Mouse (Mus musculus) midbrain, embryonic 12.5 days (tissue): Measurements from ENCODE around the gene Slco2b1. TPM values are rescaled to one million over a fixed set of nuclear protein-coding genes. Genes with fewer than 3 reads are reported as not detected.

Source experiments
- ATAC-seq: fragments of 200-750 bp; cut with Nextera tagmentation; 2 replicates; pipeline ENCODE4 v1.8.0; 2017; ENCODE audit warnings: low read depth, moderate TSS enrichment, moderate library complexity; ENCODE audit not compliant: low FRiP score
- H3K27ac ChIP-seq: fragments of 300-500 bp; sonication (generic); replicated peaks from 2 replicates; pipeline ENCODE4 v1.5.1; 2016; ENCODE audit warnings: mild to moderate bottlenecking
- H3K27me3 ChIP-seq: fragments of 300-500 bp; sonication (generic); 2 replicates; pipeline ENCODE4 v1.6.1; 2016; ENCODE audit warnings: mild to moderate bottlenecking
- H3K36me3 ChIP-seq: fragments of 300-500 bp; sonication (generic); 2 replicates; pipeline ENCODE4 v1.6.1; 2016
- H3K4me1 ChIP-seq: fragments of 300-500 bp; sonication (generic); 2 replicates; pipeline ENCODE4 v1.6.1; 2016
- H3K4me2 ChIP-seq: fragments of 300-500 bp; sonication (generic); replicated peaks from 2 replicates; pipeline ENCODE4 v1.6.1; 2016; ENCODE audit warnings: mild to moderate bottlenecking, moderate library complexity
- H3K4me3 ChIP-seq: fragments of 300-500 bp; sonication (generic); 2 replicates; pipeline ENCODE4 v1.5.1; 2016; ENCODE audit warnings: mild to moderate bottlenecking
- H3K9ac ChIP-seq: fragments of 300-500 bp; sonication (generic); replicated peaks from 2 replicates; pipeline ENCODE4 v1.6.1; 2016; ENCODE audit warnings: mild to moderate bottlenecking, moderate library complexity
- H3K9me3 ChIP-seq: fragments of 300-500 bp; sonication (generic); 2 replicates; pipeline ENCODE4 v1.6.1; 2016; ENCODE audit warnings: mild to moderate bottlenecking
- WGBS: fragments of 180-500 bp; shearing (Covaris S2); methylation state at CpG from one replicate; pipeline ENCODE4 v1.1.7; 2016; 5-methylcytosine and 5-hydroxymethylcytosine counted together
- polyA plus RNA-seq: library from polyadenylated mRNA; unstranded; fragments of >200 nt; fragmentation: Nextera tagmentation; extraction: Ambion mirVana; gene quantifications from 2 replicates; pipeline ENCODE4 v1.2.1, GENCODE M21; 2016

Slco2b1 gene
- polyA plus RNA-seq, 1 experiment from 2014 or later, result 3.7 TPM

DNA sequence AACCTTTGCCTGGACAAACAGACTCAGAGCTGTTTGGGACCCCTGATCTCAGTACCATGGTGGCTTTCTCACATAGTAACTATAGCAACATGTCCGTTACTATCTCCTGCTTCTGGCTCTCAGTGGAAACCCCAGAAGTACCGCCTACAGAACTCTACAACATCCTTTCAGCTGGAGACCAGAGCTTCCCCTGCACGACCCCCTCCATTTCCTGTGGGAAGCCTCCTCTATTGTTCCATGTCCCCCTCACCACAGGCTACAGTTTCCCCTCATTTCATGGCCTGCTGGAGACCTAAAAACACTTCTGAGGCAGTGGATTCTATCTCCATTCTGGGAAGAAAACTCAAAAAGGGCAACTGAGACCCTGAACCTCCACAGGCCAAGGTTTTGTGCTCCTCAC is 18.7 kb downstream of the Slco2b1 start:
- Histone ChIP-seq H3K27me3 (no peaks in the 10 kb centered on the region), H3K36me3 (no peaks in the 10 kb centered on the region), H3K9me3 (no peaks in the 10 kb centered on the region), H3K4me2 (no peak overlapping the region), H3K4me3 (no peak overlapping the region), H3K4me1 (no peaks in the 10 kb centered on the region), H3K27ac (no peak overlapping the region), H3K9ac (no peak overlapping the region)
- no peak for ATAC-seq
- WGBS, result 43% methylated on average over 3 of the region's 3 CpGs

DNA sequence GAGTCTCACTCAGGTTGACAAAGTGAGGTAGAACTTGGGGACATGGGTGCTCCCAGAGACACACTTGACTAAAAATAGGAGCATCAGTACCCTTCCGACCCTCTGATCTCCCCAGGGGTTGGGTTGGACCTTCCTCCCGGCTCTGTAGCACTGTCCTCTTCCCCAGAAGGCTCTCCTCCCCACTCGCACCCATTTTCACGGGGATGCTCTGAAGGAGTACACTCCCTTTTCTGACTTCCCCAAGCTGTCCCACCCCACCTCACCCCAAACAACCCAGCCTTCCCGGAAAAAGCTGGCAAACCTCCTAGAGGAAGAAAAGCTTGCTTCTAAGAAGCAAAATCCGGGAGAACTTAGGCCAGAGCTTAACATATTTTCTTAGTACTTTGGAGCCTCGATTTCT is 20.3 kb downstream of the Slco2b1 start:
- 83% methylated on average over 7 of the region's 7 CpGs for WGBS
- no peak overlapping the region for H3K9ac ChIP-seq

DNA sequence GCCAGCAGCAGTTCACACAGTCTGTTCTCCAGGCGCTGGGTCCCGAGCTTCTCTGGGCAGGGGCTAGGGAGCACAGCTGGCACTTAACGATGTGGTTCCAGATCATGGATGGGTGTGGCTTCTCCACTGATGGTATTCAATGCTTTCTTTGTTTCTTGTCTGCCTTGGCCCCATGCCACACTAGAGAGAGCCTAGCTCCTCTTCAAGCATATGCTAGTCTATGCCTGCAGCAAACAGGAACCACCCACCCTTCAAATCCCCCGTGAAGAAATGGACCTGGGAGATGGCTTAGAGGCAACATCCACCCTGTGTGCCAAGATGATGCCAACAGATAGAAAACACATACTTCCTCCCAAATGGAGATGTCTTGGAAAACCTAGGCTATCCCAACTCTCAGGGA is 27.1 kb downstream of the Slco2b1 start:
- Histone ChIP-seq H3K4me3 (no peak overlapping the region), H3K4me1 (no peaks in the 10 kb centered on the region), H3K4me2 (no peak overlapping the region), H3K27ac (no peak overlapping the region), H3K27me3 (no peaks in the 10 kb centered on the region), H3K9me3 (no peaks in the 10 kb centered on the region), H3K9ac (no peak overlapping the region), H3K36me3 (no peaks in the 10 kb centered on the region)
- WGBS, result 75% methylated on average over 4 of the region's 4 CpGs
- no peak for ATAC-seq

More for the DNA sequence above, 20.3 kb downstream of the Slco2b1 start:
- Histone ChIP-seq H3K36me3 (no peaks in the 10 kb centered on the region), H3K9me3 (no peaks in the 10 kb centered on the region), H3K27ac (no peak overlapping the region), H3K4me2 (no peak overlapping the region), H3K27me3 (no peaks in the 10 kb centered on the region), H3K4me3 (no peak overlapping the region), H3K4me1 (no peaks in the 10 kb centered on the region)
- ATAC-seq, result no peak

DNA sequence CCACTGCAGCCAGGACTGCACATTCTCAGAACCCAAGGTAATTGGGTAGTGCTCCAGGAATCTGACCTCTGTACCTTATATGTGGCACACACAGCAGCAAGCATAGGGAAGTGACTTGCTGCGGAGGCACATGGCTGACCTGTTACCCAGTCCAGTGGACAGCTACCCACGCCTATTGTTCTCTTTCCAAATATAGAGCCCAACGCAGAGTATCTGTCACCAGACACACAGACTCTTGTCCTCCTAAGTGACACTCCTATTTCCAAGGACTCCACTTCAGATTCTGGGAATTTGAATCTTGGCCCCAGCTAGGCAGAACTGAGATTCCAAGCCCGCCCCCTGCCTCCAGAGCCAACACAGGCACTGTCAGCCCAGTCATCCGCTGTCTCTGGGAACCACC is 30.4 kb downstream of the Slco2b1 start:
- no peak overlapping the region for H3K9ac ChIP-seq
- no peaks in the 10 kb centered on the region for H3K4me1 ChIP-seq
- no peaks in the 10 kb centered on the region for H3K27me3 ChIP-seq
- no peak overlapping the region for H3K27ac ChIP-seq
- WGBS, result 81% methylated on average over 5 of the region's 5 CpGs
- H3K9me3 ChIP-seq, result no peaks in the 10 kb centered on the region
- H3K4me3 ChIP-seq, result no peak overlapping the region
- no peak for ATAC-seq
- no peaks in the 10 kb centered on the region for H3K36me3 ChIP-seq
- no peak overlapping the region for H3K4me2 ChIP-seq

DNA sequence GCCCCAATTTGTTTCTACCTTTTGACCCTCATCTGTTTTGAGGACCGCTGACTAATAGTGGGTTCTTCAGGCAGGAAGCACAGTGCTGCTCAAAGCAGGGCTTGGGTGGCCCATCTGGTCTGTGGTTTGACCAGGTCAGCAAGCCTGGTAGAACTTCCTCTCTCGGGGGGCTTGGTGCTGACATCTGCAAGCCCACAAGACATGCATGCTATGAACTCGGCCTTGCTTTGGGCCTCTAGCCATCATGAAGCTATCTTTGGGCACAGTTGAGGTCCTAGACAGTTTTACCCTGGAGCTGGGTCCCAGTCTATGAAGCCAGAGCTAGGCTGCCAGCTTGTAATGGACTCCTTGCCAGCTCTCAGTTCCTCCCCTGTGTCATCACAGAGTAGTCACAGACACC is 36.2 kb downstream of the Slco2b1 start:
- no peaks in the 10 kb centered on the region for H3K4me1 ChIP-seq
- no peaks in the 10 kb centered on the region for H3K27me3 ChIP-seq
- no peak overlapping the region for H3K4me2 ChIP-seq
- H3K4me3 ChIP-seq, result no peak overlapping the region
- H3K9ac ChIP-seq, result no peak overlapping the region
- WGBS, result 80% methylated on average over 3 of the region's 3 CpGs
- no peaks in the 10 kb centered on the region for H3K36me3 ChIP-seq
- no peak overlapping the region for H3K27ac ChIP-seq
- no peak for ATAC-seq
- no peaks in the 10 kb centered on the region for H3K9me3 ChIP-seq

DNA sequence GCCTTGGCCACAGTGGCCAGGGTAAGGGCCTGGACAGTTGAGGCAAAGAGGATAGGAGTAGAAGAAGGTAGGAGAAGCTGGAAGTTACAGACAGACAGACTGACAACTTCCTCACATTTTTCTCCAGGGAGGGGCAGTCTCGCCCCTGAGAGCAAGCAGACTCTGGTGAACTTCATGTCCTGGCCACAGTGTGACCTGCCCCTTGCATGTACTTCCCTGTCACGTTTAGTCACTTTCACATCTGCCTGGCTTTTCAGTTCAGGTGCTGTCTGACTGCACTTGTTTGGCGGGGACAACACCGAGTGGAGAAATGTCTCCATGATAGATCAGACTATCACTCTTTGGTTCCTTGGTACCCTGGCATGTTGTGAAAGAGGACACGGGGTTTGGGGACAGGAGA is 36.9 kb downstream of the Slco2b1 start:
- Histone ChIP-seq H3K9me3 (no peaks in the 10 kb centered on the region), H3K9ac (no peak overlapping the region), H3K4me1 (no peaks in the 10 kb centered on the region), H3K4me3 (no peak overlapping the region), H3K27me3 (no peaks in the 10 kb centered on the region), H3K4me2 (no peak overlapping the region), H3K27ac (no peak overlapping the region), H3K36me3 (no peaks in the 10 kb centered on the region)
- ATAC-seq, result no peak
- 78% methylated on average over 5 of the region's 5 CpGs for WGBS

DNA sequence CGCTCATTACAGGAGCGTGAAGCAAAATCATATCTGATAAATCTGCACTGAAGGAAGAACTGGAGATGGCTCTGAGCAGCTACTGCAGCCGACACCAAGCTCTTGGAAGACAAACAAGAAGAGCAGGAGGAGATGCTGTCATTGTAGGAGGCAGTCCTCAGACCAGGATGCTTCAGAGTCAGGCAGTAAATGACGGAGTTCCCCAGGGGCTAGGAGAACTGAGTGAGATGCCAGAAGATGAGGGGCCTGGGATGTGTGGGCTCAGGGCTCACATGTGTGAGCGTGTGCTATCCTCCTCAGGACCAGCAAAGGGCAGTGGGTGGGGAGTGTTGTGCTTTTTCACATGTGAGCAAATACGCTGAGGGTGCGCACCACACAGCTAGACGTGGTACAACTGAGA is 38.0 kb downstream of the Slco2b1 start:
- H3K4me1 ChIP-seq, result no peaks in the 10 kb centered on the region

DNA sequence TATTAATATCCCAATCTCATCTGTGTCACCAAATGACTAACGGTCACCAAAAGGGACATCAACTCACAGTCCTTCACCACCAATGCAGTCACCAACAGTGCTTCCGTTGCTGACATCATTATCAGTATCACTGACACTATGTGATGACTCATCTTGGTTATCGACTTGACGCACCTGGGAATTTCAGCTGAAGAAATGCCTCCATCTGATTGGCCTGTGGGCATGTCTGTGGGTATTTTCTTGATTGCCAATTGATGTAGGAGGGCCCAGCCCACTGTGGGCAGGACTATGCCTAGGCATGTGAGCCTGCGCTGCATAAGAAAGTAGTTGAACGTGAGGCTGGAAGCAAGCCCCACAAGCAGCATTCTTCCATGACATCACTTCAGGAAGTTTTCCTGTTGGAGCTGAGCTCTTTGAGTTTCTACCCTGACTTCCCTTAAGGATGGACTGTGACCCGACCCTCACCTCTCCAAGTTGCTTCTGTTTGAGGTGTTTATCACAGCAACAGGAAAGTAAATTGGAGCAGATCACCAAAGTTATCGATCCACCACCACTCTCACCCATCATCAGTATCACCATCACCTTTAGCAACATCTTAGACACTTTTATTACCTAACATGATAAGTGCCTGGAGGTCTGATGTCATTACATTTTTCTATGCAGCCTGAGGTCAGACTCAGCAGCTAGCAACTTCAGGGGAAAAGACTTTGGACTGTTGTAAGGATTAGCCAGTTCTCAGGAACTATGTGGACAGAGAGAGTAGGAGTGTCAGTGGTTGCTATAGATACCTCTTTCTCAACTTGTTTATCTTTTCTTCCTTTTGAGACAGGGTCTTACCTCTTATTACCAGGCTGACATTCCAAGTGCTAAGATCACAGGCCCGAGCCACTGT is 39.4 kb downstream of the Slco2b1 start:
- Histone ChIP-seq H3K4me2 (no peak overlapping the region), H3K9ac (no peak overlapping the region), H3K36me3 (no peaks in the 10 kb centered on the region), H3K27ac (no peak overlapping the region), H3K4me1 (no peaks in the 10 kb centered on the region), H3K4me3 (no peak overlapping the region), H3K27me3 (no peaks in the 10 kb centered on the region), H3K9me3 (no peaks in the 10 kb centered on the region)
- ATAC-seq, result no peak
- 90% methylated on average over 9 of the region's 9 CpGs for WGBS

More for the DNA sequence above, 38.0 kb downstream of the Slco2b1 start:
- 80% methylated on average over 8 of the region's 8 CpGs for WGBS
- no peak overlapping the region for H3K9ac ChIP-seq
- H3K27me3 ChIP-seq, result no peaks in the 10 kb centered on the region
- H3K36me3 ChIP-seq, result no peaks in the 10 kb centered on the region
- ATAC-seq, result no peak
- no peaks in the 10 kb centered on the region for H3K9me3 ChIP-seq
- H3K4me2 ChIP-seq, result no peak overlapping the region
- H3K4me3 ChIP-seq, result no peak overlapping the region
- H3K27ac ChIP-seq, result no peak overlapping the region

DNA sequence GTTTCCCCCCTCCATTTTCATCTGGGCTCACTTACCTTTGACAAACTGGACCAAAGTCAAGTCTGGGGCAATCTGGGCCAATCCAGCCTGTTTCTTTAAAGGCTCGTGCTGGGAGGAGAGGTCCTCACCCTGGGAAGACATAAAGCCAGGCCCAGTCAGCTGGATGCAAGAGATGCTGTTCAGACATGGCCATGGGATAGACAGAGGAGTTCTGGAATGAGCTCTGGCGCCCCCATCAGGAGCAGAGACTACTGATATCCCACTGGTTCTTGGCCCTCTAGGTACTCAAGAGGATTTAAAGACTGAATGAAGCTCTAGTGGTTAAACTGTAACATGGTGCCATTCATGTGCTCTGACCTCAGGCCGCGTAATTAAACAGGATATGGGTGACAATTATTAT is 40.2 kb downstream of the Slco2b1 start:
- no peak for ATAC-seq
- Histone ChIP-seq H3K27ac (no peak overlapping the region), H3K36me3 (no peaks in the 10 kb centered on the region), H3K4me3 (no peak overlapping the region), H3K4me1 (no peaks in the 10 kb centered on the region), H3K4me2 (no peak overlapping the region), H3K9me3 (no peaks in the 10 kb centered on the region), H3K9ac (no peak overlapping the region), H3K27me3 (no peaks in the 10 kb centered on the region)
- WGBS, result 84% methylated on average over 4 of the region's 4 CpGs

DNA sequence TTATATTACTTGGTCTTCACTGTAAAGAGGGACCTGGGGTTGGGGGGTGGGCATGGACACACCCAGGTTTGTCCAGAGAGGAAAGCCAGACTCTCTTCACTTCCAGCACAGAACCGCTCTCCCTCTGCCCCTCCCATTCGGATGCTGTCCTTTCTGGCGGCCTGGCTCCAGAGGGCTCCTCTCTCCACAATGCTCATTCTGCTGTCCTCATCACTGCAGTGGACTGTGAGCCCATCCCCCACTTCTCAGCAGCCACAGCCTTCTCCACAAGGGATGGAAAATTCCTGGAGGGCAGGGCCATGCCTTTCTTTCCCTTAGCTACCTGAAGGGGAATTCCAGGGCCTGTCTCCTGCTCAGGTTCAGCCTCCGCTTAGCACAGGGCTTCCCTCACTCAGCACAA is 42.3 kb downstream of the Slco2b1 start:
- H3K9ac ChIP-seq, result no peak overlapping the region
- H3K27ac ChIP-seq, result no peak overlapping the region
- no peak overlapping the region for H3K4me2 ChIP-seq
- peaks cover 8% of the 10 kb centered on the region for H3K4me1 ChIP-seq
- ATAC-seq, result no peak
- H3K9me3 ChIP-seq, result no peaks in the 10 kb centered on the region
- H3K27me3 ChIP-seq, result no peaks in the 10 kb centered on the region
- WGBS, result 28% methylated on average over 4 of the region's 4 CpGs
- H3K36me3 ChIP-seq, result no peaks in the 10 kb centered on the region
- no peak overlapping the region for H3K4me3 ChIP-seq

DNA sequence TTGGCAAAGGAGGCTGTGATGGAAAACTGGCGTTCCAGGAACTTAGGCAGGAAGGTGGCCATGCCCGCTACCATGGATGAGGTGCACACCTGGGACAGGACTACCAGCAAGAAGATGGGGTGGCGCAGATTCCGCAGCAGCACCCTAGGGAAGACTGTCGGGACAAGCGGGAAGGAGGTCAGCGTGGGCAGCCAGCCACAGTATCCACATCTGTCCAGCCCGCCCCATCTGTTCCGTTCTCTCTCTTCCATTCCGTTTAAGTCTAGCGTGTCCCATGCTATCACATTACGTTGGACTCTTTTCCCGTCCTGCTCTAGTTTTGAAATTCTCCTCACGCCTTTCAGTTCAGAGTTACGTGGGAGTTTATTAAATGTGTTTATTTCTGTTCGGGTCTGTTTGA is 44.0 kb downstream of the Slco2b1 start:
- Histone ChIP-seq H3K9me3 (no peaks in the 10 kb centered on the region), H3K4me3 (no peak overlapping the region), H3K27me3 (no peaks in the 10 kb centered on the region), H3K27ac (no peak overlapping the region), H3K4me1 (peaks cover 8% of the 10 kb centered on the region), H3K36me3 (no peaks in the 10 kb centered on the region), H3K4me2 (no peak overlapping the region), H3K9ac (no peak overlapping the region)
- WGBS, result 93% methylated on average over 16 of the region's 16 CpGs
- no peak for ATAC-seq

DNA sequence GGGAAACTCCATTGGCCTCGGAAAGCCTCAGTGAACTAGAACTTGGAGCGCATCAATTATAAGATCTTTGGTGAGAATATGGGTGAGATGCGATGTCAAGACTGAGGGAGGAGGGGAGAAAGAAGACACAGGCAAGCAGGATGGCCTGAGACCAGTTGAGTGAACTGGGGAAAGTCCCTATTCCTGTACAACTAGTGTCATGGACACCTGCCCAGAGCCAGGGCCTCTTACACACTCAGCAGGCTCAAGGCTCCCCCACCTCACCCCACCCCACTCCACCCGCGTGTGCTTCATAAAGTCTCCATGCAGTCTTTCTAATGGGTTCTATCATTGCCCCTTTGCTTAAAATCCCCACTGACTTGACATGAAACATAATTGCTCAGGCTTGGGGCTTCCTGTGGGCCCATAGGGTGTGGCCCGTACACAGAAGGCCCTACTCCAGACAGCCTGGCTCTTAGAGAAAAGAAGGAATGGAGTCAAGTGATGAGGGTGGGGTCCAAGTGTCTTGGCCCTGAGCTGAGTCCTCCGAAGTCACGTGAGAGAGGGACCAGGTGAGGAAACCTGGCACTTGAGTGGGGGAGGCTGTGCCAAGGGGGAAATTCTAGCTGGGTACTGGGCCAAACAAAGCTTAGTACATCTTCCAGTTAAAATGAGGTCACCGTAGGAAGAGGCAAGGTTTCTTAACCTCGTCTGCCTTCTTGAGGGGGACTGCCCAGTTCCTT is 45.2 kb downstream of the Slco2b1 start:
- Histone ChIP-seq H3K27me3 (no peaks in the 10 kb centered on the region), H3K36me3 (no peaks in the 10 kb centered on the region), H3K9ac (no peak overlapping the region), H3K27ac (no peak overlapping the region), H3K4me1 (peaks cover 8% of the 10 kb centered on the region), H3K4me2 (no peak overlapping the region), H3K9me3 (no peaks in the 10 kb centered on the region), H3K4me3 (no peak overlapping the region)
- ATAC-seq, result no peak
- WGBS, result 94% methylated on average over 10 of the region's 10 CpGs
